Comparison of ENCODE assay signal across 19 mouse cellular contexts in genomic region chr9:56652551-56652950, GRCm38 (mm10).
"Had no signal": no experiment of that assay in that cellular context is flagged by ENCODE, and none has a peak within 500 bp of the region (broad histone marks: within the 10 kb centered on the region; RNA-seq: fewer than 3 reads in every experiment).

No protein-coding gene starts in this region.

- H3K27ac ChIP-seq: midbrain, embryonic 10.5 days; midbrain, embryonic 12.5 days; neural tube, embryonic 13.5 days; neural tube, embryonic 15.5 days had no signal

- H3K4me3 ChIP-seq: midbrain, embryonic 10.5 days; midbrain, embryonic 12.5 days; myocyte; neural tube, embryonic 13.5 days; neural tube, embryonic 15.5 days had no signal

- H3K36me3 ChIP-seq: midbrain, embryonic 10.5 days; midbrain, embryonic 12.5 days; neural tube, embryonic 13.5 days had no signal

- H3K4me2 ChIP-seq: lung, embryonic 14.5 days; midbrain, embryonic 12.5 days; neural tube, embryonic 13.5 days; neural tube, embryonic 15.5 days had no signal

- H3K9ac ChIP-seq: lung, embryonic 14.5 days; midbrain, embryonic 12.5 days; neural tube, embryonic 13.5 days; neural tube, embryonic 15.5 days had no signal

- H3K9me3 ChIP-seq: midbrain, embryonic 10.5 days; midbrain, embryonic 12.5 days; neural tube, embryonic 13.5 days; neural tube, embryonic 15.5 days had no signal

- H3K27me3 ChIP-seq: neural tube, embryonic 15.5 days had no signal

- ATAC-seq: midbrain, embryonic 16.5 days had no signal

- DNase-seq: lung, adult 18-20 months; lung, embryonic 14.5 days; lung, postnatal 10 days; lung, postnatal 4 days; midbrain, embryonic 14.5 days; retina, postnatal 1 day; right cerebral cortex, adult 18-20 months; right cerebral cortex, postnatal 25 days; right cerebral cortex, postnatal 4 days; spleen, adult 18-20 months; thymus, adult 18-20 months; thymus, postnatal 14 days; thymus, postnatal 36 days had no signal
